Mouse (Mus musculus) CD4-positive helper T cell, adult 2 months (primary cell): ENCODE results near the gene Npas2.
A peak's percentile ranks its signal among the peaks of the same experiment; 100 is the strongest.

Experiments used
- DNase-seq: peaks from one replicate; pipeline ENCODE4 v3.0.0-alpha.2; 2012; ENCODE audit warnings: low read depth, missing footprints, low spot score

Npas2 gene

GRCm38 (mm10) chr1:39212982-39213381, 19.5 kb downstream of the Npas2 start:
- no peak for DNase-seq

GRCm38 (mm10) chr1:39217584-39217983, 24.1 kb downstream of the Npas2 start:
- peak; percentile 16 for DNase-seq

- no peak for DNase-seq
Observed at GRCm38 (mm10) chr1:39228401-39228800, 34.9 kb downstream of the Npas2 start.

- no peak for DNase-seq
Observed at GRCm38 (mm10) chr1:39230021-39230420, 36.5 kb downstream of the Npas2 start.

- peak; percentile 85 for DNase-seq
Observed at GRCm38 (mm10) chr1:39234815-39235449, 41.4 kb downstream of the Npas2 start.

- DNase-seq, result no peak
Observed at GRCm38 (mm10) chr1:39237503-39238255, 44.1 kb downstream of the Npas2 start.

- peak; percentile 60 for DNase-seq
Observed at GRCm38 (mm10) chr1:39240860-39241584, 47.5 kb downstream of the Npas2 start.

- DNase-seq, result no peak
Observed at GRCm38 (mm10) chr1:39244726-39245125, 51.2 kb downstream of the Npas2 start.

- no peak for DNase-seq
Observed at GRCm38 (mm10) chr1:39251679-39252078, 58.1 kb downstream of the Npas2 start.

GRCm38 (mm10) chr1:39253771-39254170, 60.2 kb downstream of the Npas2 start:
- peak; percentile 21 for DNase-seq

GRCm38 (mm10) chr1:39256051-39256450, 62.5 kb downstream of the Npas2 start:
- DNase-seq, result no peak

GRCm38 (mm10) chr1:39256513-39257330, 63.2 kb downstream of the Npas2 start:
- DNase-seq, result no peak

GRCm38 (mm10) chr1:39257331-39257594, 63.7 kb downstream of the Npas2 start:
- no peak for DNase-seq

- DNase-seq, result no peak
Observed at GRCm38 (mm10) chr1:39259668-39260067, 66.1 kb downstream of the Npas2 start.

GRCm38 (mm10) chr1:39260183-39260978, 66.8 kb downstream of the Npas2 start:
- no peak for DNase-seq

GRCm38 (mm10) chr1:39266843-39267512, 73.4 kb downstream of the Npas2 start:
- no peak for DNase-seq

GRCm38 (mm10) chr1:39272976-39273375, 79.4 kb downstream of the Npas2 start:
- no peak for DNase-seq

- DNase-seq, result no peak
Observed at GRCm38 (mm10) chr1:39280391-39280790, 86.9 kb downstream of the Npas2 start.

- peak; percentile 77 for DNase-seq
Observed at GRCm38 (mm10) chr1:39280989-39281875, 87.7 kb downstream of the Npas2 start.
